Mouse (Mus musculus) liver, postnatal 0 days (tissue): ENCODE measurements around the gene Dcakd. TPM values are rescaled to one million over a fixed set of nuclear protein-coding genes. Genes with fewer than 3 reads are reported as not detected.

Source experiments
- ATAC-seq: fragments of 200-750 bp; cut with Nextera tagmentation; 2 replicates; pipeline ENCODE4 v1.8.0; 2017; ENCODE audit warnings: mild to moderate bottlenecking, moderate library complexity
- DNase-seq: peaks from one replicate; pipeline ENCODE4 v3.0.0-alpha.2; 2016
- H3K27ac ChIP-seq: fragments of 300-500 bp; sonication (generic); 2 replicates; pipeline ENCODE4 v1.5.1; 2014; ENCODE audit warnings: antibody characterized with exemption, moderate library complexity, mild to moderate bottlenecking, low read depth
- H3K27me3 ChIP-seq: fragments of 300-500 bp; sonication (generic); 2 replicates; pipeline ENCODE4 v1.6.1; 2014; ENCODE audit warnings: low read length, control low read depth, mixed read lengths; ENCODE audit not compliant: insufficient read depth
- H3K36me3 ChIP-seq: fragments of 300-500 bp; sonication (generic); replicated peaks from 2 replicates; pipeline ENCODE4 v1.6.1; 2014; ENCODE audit warnings: mild to moderate bottlenecking, control low read depth, low read length, moderate library complexity, mixed read lengths; ENCODE audit not compliant: insufficient read depth
- H3K4me1 ChIP-seq: fragments of 300-500 bp; sonication (generic); 2 replicates; pipeline ENCODE4 v1.6.1; 2014; ENCODE audit warnings: antibody characterized with exemption, mild to moderate bottlenecking, control low read depth; ENCODE audit not compliant: insufficient read depth
- H3K4me2 ChIP-seq: fragments of 300-500 bp; sonication (generic); 2 replicates; pipeline ENCODE4 v1.6.1; 2014; ENCODE audit warnings: low read depth, mild to moderate bottlenecking, low read length, moderate library complexity, mixed read lengths
- H3K4me3 ChIP-seq: fragments of 300-500 bp; sonication (generic); 2 replicates; pipeline ENCODE4 v1.5.1; 2014; ENCODE audit warnings: low read depth, low read length
- H3K9ac ChIP-seq: fragments of 300-500 bp; sonication (generic); replicated peaks from 2 replicates; pipeline ENCODE4 v1.6.1; 2014; ENCODE audit warnings: mild to moderate bottlenecking, moderate library complexity
- H3K9me3 ChIP-seq: fragments of 300-500 bp; sonication (generic); 2 replicates; pipeline ENCODE4 v1.6.1; 2016; ENCODE audit warnings: mild to moderate bottlenecking, control low read depth, low read length, mixed read lengths
- CTCF ChIP-seq: sonication (generic); IDR thresholded peaks from 2 replicates; pipeline ENCODE4 v1.5.1; 2016; ENCODE audit warnings: antibody characterized with exemption, low read depth
- EP300 ChIP-seq: IDR thresholded peaks from 2 replicates; pipeline ENCODE4 v1.6.1; 2016; ENCODE audit warnings: antibody characterized with exemption, low read depth, mild to moderate bottlenecking
- WGBS: fragments of 180-500 bp; shearing (Covaris S2); extraction: QIAGEN DNeasy Blood & Tissue Kit; methylation state at CpG from one replicate; pipeline ENCODE4 v1.1.7; 2014; ENCODE audit not compliant: insufficient replicate concordance; 5-methylcytosine and 5-hydroxymethylcytosine counted together
- polyA plus RNA-seq: library from polyadenylated mRNA; unstranded; fragments of >200 nt; fragmentation: Nextera tagmentation; extraction: Ambion mirVana; gene quantifications from 2 replicates; pipeline ENCODE4 v1.2.1, GENCODE M21; 2015

Gene Dcakd
- polyA plus RNA-seq, 1 experiment from 2014 or later, result 32.5 TPM

DNA sequence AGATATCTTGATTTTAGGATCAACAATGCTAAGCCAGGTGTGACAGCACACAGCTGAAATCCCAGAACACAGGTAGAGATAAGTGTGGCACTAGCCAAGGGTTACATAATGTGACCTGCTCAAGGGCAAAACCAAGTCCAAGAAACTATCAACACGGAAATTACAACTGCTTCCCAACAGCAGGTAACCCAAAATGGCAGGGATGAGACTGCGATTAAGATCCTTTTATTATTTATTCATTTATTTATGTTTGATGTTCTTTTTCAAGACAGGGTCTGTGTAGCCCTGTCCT is 17.0 kb downstream of the Dcakd start:
- Histone ChIP-seq H3K27ac (peak overlapping the region; percentile 89), H3K36me3 (no peaks in the 10 kb centered on the region), H3K9ac (no peak overlapping the region), H3K4me3 (no peak overlapping the region), H3K4me2 (peak overlapping the region; percentile 30; the same call in 1 of the 2 replicates), H3K27me3 (no peaks in the 10 kb centered on the region), H3K4me1 (peaks cover 40% of the 10 kb centered on the region), H3K9me3 (no peaks in the 10 kb centered on the region)
- 76% methylated on average over 2 of the region's 2 CpGs for WGBS
- TF ChIP-seq CTCF, result no peak
- no peak for TF ChIP-seq EP300
- no peak for DNase-seq
- ATAC-seq, result peak; percentile 8

DNA sequence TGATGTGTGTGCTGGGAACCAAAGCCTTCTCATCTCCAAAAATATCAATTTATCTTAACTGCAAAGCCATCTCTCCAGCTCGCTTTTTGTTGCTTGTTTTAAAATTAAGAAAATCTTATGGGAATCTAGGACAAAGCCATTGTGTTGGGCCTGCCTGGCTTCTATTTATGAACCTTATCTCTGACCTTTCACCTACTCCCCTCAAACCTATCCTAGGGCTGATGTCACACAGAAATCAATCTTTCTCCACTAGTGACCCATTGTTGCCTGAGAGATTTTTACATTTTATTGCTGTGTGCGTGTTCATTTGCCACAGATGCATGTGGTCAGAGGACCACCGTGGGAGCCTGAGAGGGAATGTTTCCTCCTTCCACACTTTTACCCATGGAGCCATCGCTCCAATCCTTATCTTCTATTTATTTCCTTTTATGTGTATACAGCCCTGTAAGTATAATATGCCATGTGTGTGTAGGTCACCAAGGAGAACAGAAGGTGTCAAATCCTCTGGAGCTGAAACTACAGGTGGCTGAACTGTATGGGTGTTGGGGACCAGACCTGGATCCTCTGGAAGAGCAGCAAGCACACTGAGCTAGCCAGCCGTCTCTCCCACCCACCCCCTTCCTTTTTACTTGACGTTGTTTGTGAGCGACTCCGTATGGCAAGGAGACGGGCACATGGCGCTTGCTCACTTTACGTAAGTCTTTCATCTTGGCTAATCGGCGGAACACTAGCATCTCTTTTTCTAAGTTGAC is 17.5 kb downstream of the Dcakd start:
- Histone ChIP-seq H3K36me3 (no peaks in the 10 kb centered on the region), H3K27ac (peak overlapping the region; percentile 89), H3K27me3 (no peaks in the 10 kb centered on the region), H3K9me3 (no peaks in the 10 kb centered on the region), H3K4me2 (peak overlapping the region; percentile 30; the same call in 1 of the 2 replicates), H3K4me3 (no peak overlapping the region), H3K9ac (0 out of 2 replicates have a peak overlapping the region, but pooled peaks have one; percentile 26), H3K4me1 (peaks cover 40% of the 10 kb centered on the region)
- ATAC-seq, result peak; percentile 77
- no peak for TF ChIP-seq CTCF
- TF ChIP-seq EP300, result no peak
- WGBS, result 60% methylated on average over 13 of the region's 13 CpGs
- DNase-seq, result no peak

DNA sequence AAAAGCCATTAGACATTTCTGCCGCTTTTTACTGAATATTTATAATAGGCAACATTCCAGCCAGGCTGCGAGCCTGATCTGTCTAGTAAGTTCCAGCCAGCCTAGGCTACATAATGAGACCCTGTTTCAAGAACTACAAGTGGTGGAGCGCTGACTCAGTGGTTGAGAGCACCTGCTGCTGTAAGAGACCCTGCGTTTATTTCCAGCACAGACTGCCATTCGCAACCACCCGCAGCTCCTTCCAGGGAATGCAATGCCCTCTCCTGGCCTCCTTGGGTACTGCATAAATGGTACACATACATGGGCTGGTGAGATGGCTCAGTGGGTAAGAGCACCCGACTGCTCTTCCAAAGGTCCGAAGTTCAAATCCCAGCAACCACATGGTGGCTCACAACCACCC is 18.9 kb downstream of the Dcakd start:
- ATAC-seq (no peak), DNase-seq (no peak)
- no peak overlapping the region for H3K27ac ChIP-seq
- no peaks in the 10 kb centered on the region for H3K27me3 ChIP-seq
- peak; percentile 60 for TF ChIP-seq CTCF
- no peak for TF ChIP-seq EP300
- H3K9ac ChIP-seq, result no peak overlapping the region
- no peak overlapping the region for H3K4me3 ChIP-seq
- no peaks in the 10 kb centered on the region for H3K36me3 ChIP-seq
- peaks cover 42% of the 10 kb centered on the region for H3K4me1 ChIP-seq
- WGBS, result 91% methylated on average over 8 of the region's 8 CpGs
- no peaks in the 10 kb centered on the region for H3K9me3 ChIP-seq
- no peak overlapping the region for H3K4me2 ChIP-seq

DNA sequence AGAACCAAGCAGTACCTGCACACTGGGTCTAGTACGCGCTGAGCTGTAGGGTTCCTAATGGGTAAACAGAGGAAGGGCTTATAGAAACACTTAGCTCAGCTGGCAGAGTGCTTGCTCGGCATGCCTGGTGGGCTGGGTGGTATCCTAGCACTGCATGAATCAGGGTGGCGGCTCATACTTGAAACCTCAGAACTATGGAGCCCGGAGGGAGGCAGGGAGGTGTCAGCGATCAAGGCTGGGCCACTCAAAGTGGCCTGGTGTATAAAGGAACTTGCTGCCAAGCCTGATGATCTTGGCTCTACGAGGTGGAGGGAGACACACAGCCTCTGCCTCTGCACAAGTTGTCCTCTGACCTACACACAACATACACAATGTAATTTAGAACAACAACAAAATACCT is 19.6 kb downstream of the Dcakd start:
- H3K4me1 ChIP-seq, result peaks cover 42% of the 10 kb centered on the region
- 72% methylated on average over 7 of the region's 7 CpGs for WGBS
- no peak overlapping the region for H3K4me2 ChIP-seq
- no peak overlapping the region for H3K9ac ChIP-seq
- H3K9me3 ChIP-seq, result no peaks in the 10 kb centered on the region
- no peaks in the 10 kb centered on the region for H3K36me3 ChIP-seq
- H3K4me3 ChIP-seq, result no peak overlapping the region
- ATAC-seq (no peak), DNase-seq (no peak)
- H3K27me3 ChIP-seq, result no peaks in the 10 kb centered on the region
- TF ChIP-seq EP300 (no peak), CTCF (no peak)
- no peak overlapping the region; the same call in 1 of the 2 replicates for H3K27ac ChIP-seq

DNA sequence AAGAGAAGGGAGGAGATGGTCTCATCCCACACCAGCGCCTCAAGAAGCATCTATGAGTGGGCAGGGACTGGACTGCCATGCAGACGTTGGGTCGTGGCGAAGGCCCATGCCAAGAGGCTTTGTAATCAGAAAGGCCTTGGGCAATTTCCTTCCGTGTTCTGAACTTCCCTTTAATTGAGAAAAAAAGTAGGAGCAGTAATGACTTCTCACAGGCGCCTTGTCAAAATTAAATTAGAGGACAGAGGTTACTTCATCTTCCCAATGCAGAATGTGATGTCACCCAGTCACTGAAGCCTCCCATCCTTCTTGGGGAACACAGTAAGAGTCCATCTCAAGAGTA is 21.2 kb downstream of the Dcakd start:
- Histone ChIP-seq H3K4me1 (peaks cover 42% of the 10 kb centered on the region), H3K27ac (peak overlapping the region; percentile 72)

DNA sequence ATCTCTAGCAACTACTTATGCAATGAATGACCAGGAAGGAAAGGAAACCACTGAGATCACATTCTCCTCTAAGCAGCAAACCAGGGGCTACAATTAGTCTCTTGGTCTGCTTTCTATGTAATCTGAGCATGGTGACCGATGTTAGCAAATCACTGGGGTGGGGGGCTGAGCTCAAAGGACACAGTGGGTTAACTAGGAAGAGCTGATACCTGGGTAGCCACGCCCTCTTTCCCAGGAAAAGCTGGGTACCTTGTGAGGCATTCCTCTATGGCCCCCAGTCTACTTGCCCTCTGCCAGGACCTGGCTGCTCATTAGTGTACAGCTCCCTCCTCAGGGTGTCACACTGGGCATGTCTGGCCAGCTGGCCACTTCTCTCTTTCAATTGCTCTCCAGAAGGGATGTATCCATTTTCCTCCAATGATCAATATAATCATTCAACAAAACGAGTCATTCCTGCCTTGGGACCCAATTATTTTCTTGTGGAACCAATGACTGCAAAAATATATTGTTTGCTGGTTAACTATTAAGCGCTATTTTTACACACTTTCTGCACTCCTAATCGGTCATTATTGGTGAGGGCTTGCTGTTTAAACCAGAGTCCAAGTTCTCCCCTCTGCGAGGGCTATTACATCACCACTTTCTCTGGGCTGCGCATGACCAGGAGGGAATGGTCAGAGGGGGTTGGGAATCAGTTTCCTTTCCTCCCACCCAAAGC is 21.7 kb downstream of the Dcakd start:
- no peaks in the 10 kb centered on the region for H3K36me3 ChIP-seq
- 54% methylated on average over 7 of the region's 7 CpGs for WGBS
- H3K4me3 ChIP-seq, result no peak overlapping the region
- H3K27ac ChIP-seq, result peak overlapping the region; percentile 72
- H3K9ac ChIP-seq, result peak overlapping the region; percentile 30; the same call in 1 of the 2 replicates
- peak; percentile 68 for ATAC-seq
- 0 out of 2 replicates have a peak, but pooled peaks have one; percentile 1 for TF ChIP-seq EP300
- TF ChIP-seq CTCF, result no peak
- H3K9me3 ChIP-seq, result no peaks in the 10 kb centered on the region
- no peaks in the 10 kb centered on the region for H3K27me3 ChIP-seq
- H3K4me1 ChIP-seq, result peaks cover 42% of the 10 kb centered on the region
- H3K4me2 ChIP-seq, result peak overlapping the region; percentile 58
- no peak for DNase-seq

More for the DNA sequence above, 21.2 kb downstream of the Dcakd start:
- DNase-seq (peak; percentile 45), ATAC-seq (peak; percentile 18)
- H3K4me2 ChIP-seq, result no peak overlapping the region
- H3K27me3 ChIP-seq, result no peaks in the 10 kb centered on the region
- H3K9ac ChIP-seq, result no peak overlapping the region
- H3K36me3 ChIP-seq, result no peaks in the 10 kb centered on the region
- WGBS, result 35% methylated on average over 6 of the region's 6 CpGs
- TF ChIP-seq CTCF, result no peak
- 0 out of 2 replicates have a peak, but pooled peaks have one; percentile 5 for TF ChIP-seq EP300
- no peak overlapping the region for H3K4me3 ChIP-seq
- H3K9me3 ChIP-seq, result no peaks in the 10 kb centered on the region
